Mouse (Mus musculus) limb, embryonic 15.5 days (tissue): ENCODE measurements around the gene Olfr980. TPM values are rescaled to one million over a fixed set of nuclear protein-coding genes. Genes with fewer than 3 reads are reported as not detected.
"Not testable (repeated sequence)": the region's sequence is repeated elsewhere in the genome, so short reads cannot be mapped to it uniquely, and the experiment has no call there.

Experiments
- ATAC-seq: fragments of 200-750 bp; cut with Nextera tagmentation; 2 replicates; pipeline ENCODE4 v1.8.0; 2017; ENCODE audit warnings: low read depth, moderate TSS enrichment; ENCODE audit not compliant: insufficient number of reproducible peaks, low FRiP score, low TSS enrichment
- H3K27ac ChIP-seq: fragments of 300-500 bp; sonication (generic); 2 replicates; pipeline ENCODE4 v1.5.1; 2015; ENCODE audit warnings: moderate library complexity, mild to moderate bottlenecking, inconsistent platforms
- H3K27me3 ChIP-seq: fragments of 300-500 bp; sonication (generic); 2 replicates; pipeline ENCODE4 v1.6.1; 2015; ENCODE audit warnings: inconsistent platforms
- H3K36me3 ChIP-seq: fragments of 300-500 bp; sonication (generic); 2 replicates; pipeline ENCODE4 v1.6.1; 2015; ENCODE audit warnings: inconsistent platforms
- H3K4me1 ChIP-seq: fragments of 300-500 bp; sonication (generic); 2 replicates; pipeline ENCODE4 v1.6.1; 2015; ENCODE audit warnings: inconsistent platforms
- H3K4me2 ChIP-seq: fragments of 300-500 bp; sonication (generic); 2 replicates; pipeline ENCODE4 v1.6.1; 2015; ENCODE audit warnings: mild to moderate bottlenecking, inconsistent platforms
- H3K4me3 ChIP-seq: fragments of 300-500 bp; sonication (generic); 2 replicates; pipeline ENCODE4 v1.5.1; 2015; ENCODE audit warnings: mild to moderate bottlenecking, inconsistent platforms
- H3K9ac ChIP-seq: fragments of 300-500 bp; sonication (generic); 2 replicates; pipeline ENCODE4 v1.6.1; 2015; ENCODE audit warnings: inconsistent platforms
- H3K9me3 ChIP-seq: fragments of 300-500 bp; sonication (generic); 2 replicates; pipeline ENCODE4 v1.6.1; 2016; ENCODE audit warnings: inconsistent platforms
- WGBS: fragments of 180-500 bp; shearing (Covaris S2); methylation state at CpG from one replicate; pipeline ENCODE4 v1.1.7; 2015; 5-methylcytosine and 5-hydroxymethylcytosine counted together
- polyA plus RNA-seq: library from polyadenylated mRNA; unstranded; fragments of >200 nt; fragmentation: Nextera tagmentation; extraction: Ambion mirVana; gene quantifications from 2 replicates; pipeline ENCODE4 v1.2.1, GENCODE M21; 2015

Olfr980 gene
- not detected in 2 replicates for polyA plus RNA-seq

DNA sequence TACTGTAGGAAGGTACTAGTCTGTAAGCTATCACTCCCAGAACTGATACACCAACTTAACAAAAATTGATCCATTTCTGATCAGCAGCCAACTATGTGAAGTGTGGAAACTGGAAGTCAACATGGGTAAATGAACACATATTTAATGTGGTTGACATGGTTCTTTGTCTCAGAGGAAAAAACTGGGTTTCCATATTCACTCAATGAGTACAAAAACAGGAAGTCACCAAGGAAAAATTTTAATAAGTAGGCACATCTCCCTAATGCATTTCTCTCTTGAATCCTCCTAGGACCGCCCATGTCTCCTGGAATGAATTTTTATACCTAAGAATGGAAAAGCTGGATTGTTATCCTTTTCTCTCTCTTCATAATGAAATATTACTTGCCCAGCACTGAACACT lies at the start of gene Olfr980:
Olfr980 (minus strand) TSS at position 101 of the 400 bp plus-strand sequence.
- H3K27me3 ChIP-seq: no peaks in the 10 kb centered on the region
- 82% methylated on average over 1 of the region's 1 CpGs for WGBS
- no peaks in the 10 kb centered on the region for H3K36me3 ChIP-seq
- H3K9me3 ChIP-seq: no peaks in the 10 kb centered on the region
- H3K4me2 ChIP-seq: no peak within 1 kb of the TSS
- no peak within 1 kb of the TSS for H3K9ac ChIP-seq
- no peak within 1 kb of the TSS for H3K4me3 ChIP-seq
- H3K27ac ChIP-seq: no peak within 1 kb of the TSS
- ATAC-seq: no peak
- H3K4me1 ChIP-seq: no peaks in the 10 kb centered on the region

DNA sequence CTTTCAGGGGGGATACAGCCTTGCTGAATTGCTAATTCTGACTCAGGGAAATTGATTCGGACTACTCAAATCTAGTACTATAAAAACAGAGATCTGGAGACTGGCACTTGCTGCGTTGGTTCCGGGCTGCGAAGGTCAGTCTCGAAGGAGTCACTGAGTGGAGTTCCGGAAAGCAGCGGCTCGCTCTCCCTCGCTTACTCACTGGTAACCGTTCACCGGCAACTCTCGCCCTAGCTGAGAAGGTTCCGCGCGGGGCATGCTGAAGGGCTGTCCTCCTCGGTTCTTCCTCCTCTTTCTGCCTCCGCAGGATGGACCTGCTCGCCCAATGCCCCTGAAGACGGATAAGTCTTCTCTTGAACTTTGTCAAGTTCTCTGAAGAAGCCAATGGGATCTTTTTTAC lies 40.8 kb upstream of the Olfr980 start:
- H3K27me3 ChIP-seq: no peaks in the 10 kb centered on the region
- H3K4me1 ChIP-seq: no peaks in the 10 kb centered on the region
- H3K4me3 ChIP-seq: no peak overlapping the region
- no peak overlapping the region for H3K9ac ChIP-seq
- H3K4me2 ChIP-seq: no peak overlapping the region
- ATAC-seq: no peak
- no peaks in the 10 kb centered on the region for H3K9me3 ChIP-seq
- no peak overlapping the region for H3K27ac ChIP-seq
- H3K36me3 ChIP-seq: no peaks in the 10 kb centered on the region
- 91% methylated on average over 19 of the region's 19 CpGs for WGBS

GRCm38 (mm10) chr9:40021164-40021563 lies 11.8 kb upstream of the Olfr980 start, which contains the start of gene Olfr981:
Gene Olfr981, plus strand, starts transcription at chr9:40021464.
- H3K9me3 ChIP-seq: no peaks in the 10 kb centered on the region
- no peak within 1 kb of the TSS for H3K27ac ChIP-seq
- H3K4me1 ChIP-seq: no peaks in the 10 kb centered on the region
- WGBS: 56% methylated on average over 2 of the region's 2 CpGs
- H3K4me3 ChIP-seq: no peak within 1 kb of the TSS
- no peaks in the 10 kb centered on the region for H3K27me3 ChIP-seq
- no peak within 1 kb of the TSS for H3K9ac ChIP-seq
- no peak for ATAC-seq
- no peaks in the 10 kb centered on the region for H3K36me3 ChIP-seq
- no peak within 1 kb of the TSS for H3K4me2 ChIP-seq

- Histone ChIP-seq H3K36me3 (no peaks in the 10 kb centered on the region), H3K27me3 (no peaks in the 10 kb centered on the region), H3K27ac (no peak within 1 kb of the TSS), H3K4me3 (no peak within 1 kb of the TSS), H3K9ac (no peak within 1 kb of the TSS), H3K4me1 (no peaks in the 10 kb centered on the region), H3K4me2 (no peak within 1 kb of the TSS), H3K9me3 (no peaks in the 10 kb centered on the region)
- ATAC-seq: no peak
- 92% methylated on average over 1 of the region's 1 CpGs for WGBS
These were observed 6.0 kb downstream of the Olfr980 start, which contains the start of gene Olfr979 for GRCm38 (mm10) chr9:40003365-40003764. Gene Olfr979, minus strand, starts transcription at chr9:40003465.

DNA sequence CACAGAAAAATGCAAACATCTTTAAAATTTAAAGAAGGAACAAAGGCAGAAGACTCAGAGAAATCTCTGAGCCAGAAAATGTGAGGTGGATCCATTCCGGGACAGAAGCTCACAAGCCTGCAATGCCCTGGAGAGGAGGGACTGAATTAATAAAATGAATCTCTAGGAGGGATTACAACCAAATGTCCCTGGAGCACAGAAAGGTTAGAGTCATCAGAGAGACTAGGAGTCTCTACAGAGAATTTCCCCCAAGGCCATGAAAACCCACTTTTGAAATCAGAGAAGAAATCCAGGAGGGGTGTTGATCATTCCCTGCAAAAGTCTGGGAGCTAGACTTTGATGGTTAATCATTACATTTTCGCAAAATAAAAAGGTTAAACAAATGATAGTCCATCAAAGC lies 17.6 kb downstream of the Olfr980 start, which contains the start of gene Olfr978:
Olfr978 (plus strand) TSS at position 301 of the 400 bp plus-strand sequence.
- Histone ChIP-seq H3K36me3 (no peaks in the 10 kb centered on the region), H3K27ac (no peak within 1 kb of the TSS), H3K9me3 (no peaks in the 10 kb centered on the region), H3K4me2 (no peak within 1 kb of the TSS), H3K27me3 (no peaks in the 10 kb centered on the region), H3K4me3 (no peak within 1 kb of the TSS), H3K9ac (no peak within 1 kb of the TSS), H3K4me1 (no peaks in the 10 kb centered on the region)
- ATAC-seq: no peak
- WGBS: 71% methylated on average over 2 of the region's 2 CpGs

DNA sequence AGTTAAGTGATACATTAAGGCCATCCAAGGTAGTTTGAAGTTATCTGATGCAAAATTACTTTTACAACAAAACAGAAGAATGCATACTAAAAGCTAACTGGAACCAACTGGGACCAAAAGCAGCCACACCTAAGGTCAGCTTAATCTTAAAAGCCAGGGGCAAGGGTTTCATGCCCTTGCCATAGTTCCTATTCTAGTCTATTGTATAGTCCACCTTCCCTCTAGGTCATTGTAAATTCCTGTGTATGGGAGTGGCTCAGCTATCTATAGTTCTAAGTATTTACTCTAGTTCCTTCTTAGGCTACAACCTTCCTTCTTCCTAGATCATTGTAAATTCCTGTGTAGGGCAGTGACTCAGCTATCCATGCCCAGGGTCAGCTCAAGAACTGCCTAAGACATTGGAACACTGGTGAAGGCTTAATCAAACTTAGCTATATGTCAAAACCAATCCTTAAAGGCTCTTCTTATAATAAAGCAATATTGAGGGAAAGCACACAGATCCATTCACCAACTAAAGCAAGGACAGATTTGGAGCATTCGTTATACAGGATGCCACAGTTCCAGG lies 32.7 kb downstream of the Olfr980 start:
- WGBS: 86% methylated on average over 1 of the region's 1 CpGs
- not testable (repeated sequence) for H3K4me2 ChIP-seq, H3K4me1 ChIP-seq, H3K27ac ChIP-seq, ATAC-seq, H3K27me3 ChIP-seq, H3K36me3 ChIP-seq, H3K9me3 ChIP-seq, H3K4me3 ChIP-seq, H3K9ac ChIP-seq

DNA sequence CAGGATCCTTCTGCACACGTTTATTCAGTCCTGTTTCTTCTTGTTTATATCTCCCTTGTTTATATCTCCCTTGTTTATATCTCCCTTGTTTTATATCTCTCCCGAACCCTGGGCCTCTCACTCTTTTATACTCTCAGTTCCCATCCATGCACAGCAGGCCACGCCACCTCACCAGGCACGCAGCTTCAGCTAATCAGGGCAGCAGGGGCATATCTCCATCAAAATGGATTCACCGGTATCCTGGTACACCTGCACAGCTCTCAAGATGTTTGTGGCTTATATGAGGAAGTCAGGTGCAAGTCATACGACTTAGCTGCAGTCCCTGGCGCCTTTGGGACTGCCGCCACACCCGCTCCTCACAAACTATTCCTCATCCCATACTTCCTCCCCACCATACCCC lies 48.3 kb downstream of the Olfr980 start, which contains the start of gene Olfr976:
Olfr976 (minus strand) TSS at position 101 of the 400 bp plus-strand sequence.
- WGBS: 83% methylated on average over 8 of the region's 9 CpGs
- not testable (repeated sequence) for H3K36me3 ChIP-seq, ATAC-seq

More for the DNA sequence above, 48.3 kb downstream of the Olfr980 start, which contains the start of gene Olfr976:
- H3K9ac ChIP-seq, H3K4me2 ChIP-seq, H3K27me3 ChIP-seq, H3K9me3 ChIP-seq, H3K27ac ChIP-seq, H3K4me1 ChIP-seq, H3K4me3 ChIP-seq: not testable (repeated sequence)

Other genes starting within 250 kb of the Olfr980 start
- gene Olfr968, start 226.3 kb downstream of the Olfr980 start, polyA plus RNA-seq: not detected in 2 replicates
- gene Olfr969, start 218.6 kb downstream of the Olfr980 start, polyA plus RNA-seq: not detected in 2 replicates
- not detected in 2 replicates for gene Olfr970, start 200.7 kb downstream of the Olfr980 start, polyA plus RNA-seq
- gene Olfr971, start 172.7 kb downstream of the Olfr980 start, polyA plus RNA-seq: not detected in 2 replicates
- gene Olfr972, start 143.2 kb downstream of the Olfr980 start, polyA plus RNA-seq: not detected in 2 replicates
- gene Olfr229, start 102.2 kb downstream of the Olfr980 start, polyA plus RNA-seq: not detected in 2 replicates
- gene Olfr974, start 72.1 kb downstream of the Olfr980 start, polyA plus RNA-seq: not detected in 2 replicates
- not detected in 2 replicates for gene Olfr975, start 57.5 kb downstream of the Olfr980 start, polyA plus RNA-seq
- not detected in 2 replicates for gene Olfr976, start 48.4 kb downstream of the Olfr980 start, polyA plus RNA-seq
- gene Olfr978, start 17.5 kb downstream of the Olfr980 start, polyA plus RNA-seq: not detected in 2 replicates
- not detected in 2 replicates for gene Olfr979, start 6.1 kb downstream of the Olfr980 start, polyA plus RNA-seq
- gene Olfr981, start 11.9 kb upstream of the Olfr980 start, polyA plus RNA-seq: not detected in 2 replicates
- gene Olfr982, start 64.2 kb upstream of the Olfr980 start, polyA plus RNA-seq: not detected in 2 replicates
- gene Olfr983, start 84.0 kb upstream of the Olfr980 start, polyA plus RNA-seq: not detected in 2 replicates
- not detected in 2 replicates for gene Olfr984, start 104.6 kb upstream of the Olfr980 start, polyA plus RNA-seq
- gene Olfr985, start 120.6 kb upstream of the Olfr980 start, polyA plus RNA-seq: not detected in 2 replicates
- not detected in 2 replicates for gene Tmem225, start 138.5 kb upstream of the Olfr980 start, polyA plus RNA-seq
- gene Olfr986, start 171.3 kb upstream of the Olfr980 start, polyA plus RNA-seq: not detected in 2 replicates
- 4.7 and 4.9 TPM in 2 replicates for gene Zfp202, start 182.7 kb upstream of the Olfr980 start, polyA plus RNA-seq